Mouse (Mus musculus): ENCODE results near the gene Spp2.
"Not testable (repeated sequence)": the region's sequence is repeated elsewhere in the genome, so short reads cannot be mapped to it uniquely, and the experiment has no call there.

Gene Spp2

GRCm38 (mm10) chr1:88433096-88433883, 26.5 kb downstream of the Spp2 start:
- DNase-seq (ENCODE audit: extremely low read depth, insufficient read length, low spot score): no peak

- no peak for DNase-seq (ENCODE audit: extremely low read depth, insufficient read length, low spot score)
Measured at GRCm38 (mm10) chr1:88434057-88434456, 27.3 kb downstream of the Spp2 start.

GRCm38 (mm10) chr1:88437206-88438126, 30.7 kb downstream of the Spp2 start:
- DNase-seq (ENCODE audit: extremely low read depth, insufficient read length, low spot score): peak; percentile 23

- DNase-seq (ENCODE audit: extremely low read depth, insufficient read length, low spot score): no peak
Measured at GRCm38 (mm10) chr1:88443383-88443782, 36.6 kb downstream of the Spp2 start.

GRCm38 (mm10) chr1:88445400-88445799, 38.6 kb downstream of the Spp2 start:
- DNase-seq (ENCODE audit: extremely low read depth, insufficient read length, low spot score): no peak

- no peak for DNase-seq (ENCODE audit: extremely low read depth, insufficient read length, low spot score)
Measured at GRCm38 (mm10) chr1:88446270-88447030, 39.7 kb downstream of the Spp2 start.

GRCm38 (mm10) chr1:88447483-88447882, 40.7 kb downstream of the Spp2 start:
- DNase-seq (ENCODE audit: extremely low read depth, insufficient read length, low spot score): no peak

- not testable (repeated sequence) for DNase-seq (ENCODE audit: extremely low read depth, insufficient read length, low spot score)
Measured at GRCm38 (mm10) chr1:88448094-88448493, 41.3 kb downstream of the Spp2 start.

GRCm38 (mm10) chr1:88449741-88450140, 43.0 kb downstream of the Spp2 start:
- no peak for DNase-seq (ENCODE audit: extremely low read depth, insufficient read length, low spot score)

GRCm38 (mm10) chr1:88450668-88451067, 43.9 kb downstream of the Spp2 start:
- DNase-seq (ENCODE audit: extremely low read depth, insufficient read length, low spot score): no peak

- DNase-seq (ENCODE audit: extremely low read depth, insufficient read length, low spot score): peak; percentile 35
Measured at GRCm38 (mm10) chr1:88452198-88452597, 45.4 kb downstream of the Spp2 start.

GRCm38 (mm10) chr1:88454703-88455102, 47.9 kb downstream of the Spp2 start:
- DNase-seq (ENCODE audit: extremely low read depth, insufficient read length, low spot score): no peak

- no peak for DNase-seq (ENCODE audit: extremely low read depth, insufficient read length, low spot score)
Measured at GRCm38 (mm10) chr1:88455761-88456160, 49.0 kb downstream of the Spp2 start.

- DNase-seq (ENCODE audit: extremely low read depth, insufficient read length, low spot score): peak; percentile 45
Measured at GRCm38 (mm10) chr1:88456451-88457072, 49.8 kb downstream of the Spp2 start.

GRCm38 (mm10) chr1:88459196-88459595, 52.4 kb downstream of the Spp2 start:
- DNase-seq (ENCODE audit: extremely low read depth, insufficient read length, low spot score): no peak

GRCm38 (mm10) chr1:88459655-88460054, 52.9 kb downstream of the Spp2 start:
- no peak for DNase-seq (ENCODE audit: extremely low read depth, insufficient read length, low spot score)

GRCm38 (mm10) chr1:88461096-88461495, 54.3 kb downstream of the Spp2 start:
- no peak for DNase-seq (ENCODE audit: extremely low read depth, insufficient read length, low spot score)

- DNase-seq (ENCODE audit: extremely low read depth, insufficient read length, low spot score): no peak
Measured at GRCm38 (mm10) chr1:88462484-88462883, 55.7 kb downstream of the Spp2 start.

GRCm38 (mm10) chr1:88463241-88463640, 56.5 kb downstream of the Spp2 start:
- no peak for DNase-seq (ENCODE audit: extremely low read depth, insufficient read length, low spot score)

GRCm38 (mm10) chr1:88464109-88464905, 57.5 kb downstream of the Spp2 start:
- DNase-seq (ENCODE audit: extremely low read depth, insufficient read length, low spot score): no peak

Data from 3134 (cell line).